Mouse (Mus musculus): ENCODE data around the gene Tex46. TPM values are rescaled to one million over a fixed set of nuclear protein-coding genes. Genes with fewer than 3 reads are reported as not detected.

Gene Tex46
- polyA plus RNA-seq, 1 experiment from 2014 or later = not detected

DNA sequence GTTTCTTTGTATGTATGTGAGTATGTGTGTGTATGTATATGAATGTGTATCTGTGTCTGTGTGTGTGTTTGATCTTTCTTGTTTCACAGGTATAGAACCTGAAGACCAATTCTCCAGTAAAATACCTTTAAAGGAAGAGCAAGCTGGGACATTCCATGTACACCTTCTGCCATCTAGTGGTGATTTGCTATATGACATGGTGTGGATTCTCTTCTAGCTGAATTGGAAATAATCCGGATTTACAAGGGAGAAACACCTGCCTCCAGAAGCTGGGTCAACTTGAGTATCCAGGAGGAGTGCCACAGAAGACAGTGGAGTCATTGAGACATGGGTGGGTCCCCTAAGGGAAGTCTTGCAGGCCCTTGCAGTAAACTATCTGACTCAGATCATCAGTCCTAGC, 11.1 kb downstream of the Tex46 start:
- Histone ChIP-seq H3K9me3 (ENCODE audit: control insufficient read depth, low read length) (no peaks in the 10 kb centered on the region), H3K27me3 (ENCODE audit: control insufficient read depth, insufficient read depth, low read length) (no peaks in the 10 kb centered on the region), H3K4me1 (ENCODE audit: control insufficient read depth, insufficient read depth, low read length) (0 out of 2 replicates have a peak, but pooled peaks cover 2% of the 10 kb centered on the region), H3K9ac (ENCODE audit: low read length) (no peak overlapping the region), H3K4me3 (ENCODE audit: low read depth, low read length) (no peak overlapping the region), H3K36me3 (ENCODE audit: control insufficient read depth, insufficient read depth, low read length) (no peaks in the 10 kb centered on the region), H3K4me2 (no peak overlapping the region), H3K27ac (ENCODE audit: low read depth, low read length) (no peak overlapping the region)
- peak; percentile 97 for DNase-seq (ENCODE audit: low spot score, missing footprints)
- 4% methylated on average over 1 of the region's 1 CpGs for WGBS
- ATAC-seq (ENCODE audit: low FRiP score) = no peak

DNA sequence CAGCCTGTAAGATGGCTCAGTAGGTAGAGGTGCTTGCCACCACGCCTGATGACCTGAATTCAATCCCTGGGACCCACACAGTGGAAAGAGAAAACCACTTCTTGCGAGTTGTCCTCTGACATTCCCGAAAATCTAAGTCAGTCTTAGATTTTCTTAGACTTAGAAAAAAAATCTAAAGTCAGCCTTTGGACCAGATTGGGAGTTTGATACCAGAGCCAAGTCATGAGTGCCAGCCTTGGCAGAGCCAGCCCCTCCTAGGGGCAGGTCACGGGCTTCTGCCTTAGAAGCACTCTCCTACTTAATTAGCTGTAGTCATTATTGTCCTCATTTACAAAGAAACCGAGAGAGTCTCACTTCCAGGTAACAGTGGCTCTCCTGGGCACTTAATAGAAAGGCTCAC, 11.7 kb downstream of the Tex46 start:
- Histone ChIP-seq H3K36me3 (ENCODE audit: control insufficient read depth, insufficient read depth, low read length) (no peaks in the 10 kb centered on the region), H3K27me3 (ENCODE audit: control insufficient read depth, insufficient read depth, low read length) (no peaks in the 10 kb centered on the region), H3K9me3 (ENCODE audit: control insufficient read depth, low read length) (no peaks in the 10 kb centered on the region), H3K4me3 (ENCODE audit: low read depth, low read length) (no peak overlapping the region), H3K4me1 (ENCODE audit: control insufficient read depth, insufficient read depth, low read length) (0 out of 2 replicates have a peak, but pooled peaks cover 2% of the 10 kb centered on the region), H3K4me2 (no peak overlapping the region), H3K27ac (ENCODE audit: low read depth, low read length) (no peak overlapping the region), H3K9ac (ENCODE audit: low read length) (no peak overlapping the region)
- 57% methylated on average over 5 of the region's 5 CpGs for WGBS
- ATAC-seq (ENCODE audit: low FRiP score) (no peak), DNase-seq (ENCODE audit: low spot score, missing footprints) (peak; percentile 57)

DNA sequence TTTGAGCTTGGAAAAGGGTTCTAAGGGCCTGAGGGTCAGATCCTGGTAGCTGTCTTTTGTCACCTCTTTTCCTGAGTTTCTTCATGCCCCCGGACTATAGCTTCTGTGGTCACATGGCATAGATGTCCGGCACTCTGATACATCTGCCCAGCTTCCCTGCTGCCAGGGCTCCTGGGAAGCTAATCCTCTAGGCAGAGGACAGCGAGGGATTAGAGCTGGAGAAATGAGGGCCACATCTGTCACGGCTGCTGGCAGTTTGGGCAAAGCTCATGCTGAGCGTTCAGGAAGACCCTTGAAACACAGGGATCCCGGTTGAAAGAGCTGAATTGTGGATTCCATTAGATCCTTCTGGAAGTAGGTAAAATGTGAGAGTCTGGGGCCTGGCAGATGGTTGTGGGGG, 12.2 kb downstream of the Tex46 start, which contains the start of gene Lactbl1:
Gene Lactbl1 (plus strand): TSS at position 234 of the 400 bp plus-strand sequence.
- H3K9ac ChIP-seq (ENCODE audit: low read length) = no peak within 1 kb of the TSS
- 27% methylated on average over 6 of the region's 6 CpGs for WGBS
- no peak for ATAC-seq (ENCODE audit: low FRiP score)

DNA sequence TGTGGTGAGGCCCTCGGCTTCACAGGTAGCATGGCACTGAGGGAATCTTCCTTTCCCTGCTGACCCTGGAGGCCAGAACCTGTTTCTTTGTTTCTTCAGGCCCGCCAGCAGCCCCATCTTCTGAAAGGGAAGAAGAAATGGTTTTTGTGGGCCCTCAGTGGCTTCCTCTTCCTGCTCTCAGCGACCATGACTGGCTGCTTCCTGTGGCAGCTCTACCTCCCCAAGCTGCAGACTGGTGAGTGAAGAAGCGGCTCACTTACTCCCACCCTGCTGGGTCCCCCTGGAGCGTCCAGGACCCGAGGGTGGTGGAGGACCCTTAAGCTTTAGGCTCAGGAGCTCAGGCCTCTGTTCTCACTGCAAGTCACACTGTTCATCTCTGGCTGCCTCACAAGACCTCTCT, 16.4 kb downstream of the Tex46 start:
- ATAC-seq (ENCODE audit: low FRiP score) = no peak
- no peak overlapping the region for H3K4me3 ChIP-seq (ENCODE audit: low read depth, low read length)
- H3K27me3 ChIP-seq (ENCODE audit: control insufficient read depth, insufficient read depth, low read length) = no peaks in the 10 kb centered on the region
- peak; percentile 41 for DNase-seq (ENCODE audit: low spot score, missing footprints)
- H3K4me2 ChIP-seq = no peak overlapping the region
- no peaks in the 10 kb centered on the region for H3K36me3 ChIP-seq (ENCODE audit: control insufficient read depth, insufficient read depth, low read length)
- WGBS = 75% methylated on average over 6 of the region's 6 CpGs
- H3K4me1 ChIP-seq (ENCODE audit: control insufficient read depth, insufficient read depth, low read length) = no peaks in the 10 kb centered on the region
- no peak overlapping the region for H3K27ac ChIP-seq (ENCODE audit: low read depth, low read length)
- no peaks in the 10 kb centered on the region for H3K9me3 ChIP-seq (ENCODE audit: control insufficient read depth, low read length)
- no peak overlapping the region for H3K9ac ChIP-seq (ENCODE audit: low read length)

More for the DNA sequence above, 12.2 kb downstream of the Tex46 start, which contains the start of gene Lactbl1:
- no peak within 1 kb of the TSS for H3K4me2 ChIP-seq
- no peaks in the 10 kb centered on the region for H3K27me3 ChIP-seq (ENCODE audit: control insufficient read depth, insufficient read depth, low read length)
- H3K9me3 ChIP-seq (ENCODE audit: control insufficient read depth, low read length) = no peaks in the 10 kb centered on the region
- H3K4me1 ChIP-seq (ENCODE audit: control insufficient read depth, insufficient read depth, low read length) = 0 out of 2 replicates have a peak, but pooled peaks cover 2% of the 10 kb centered on the region
- H3K36me3 ChIP-seq (ENCODE audit: control insufficient read depth, insufficient read depth, low read length) = no peaks in the 10 kb centered on the region
- DNase-seq (ENCODE audit: low spot score, missing footprints) = peak; percentile 81
- no peak within 1 kb of the TSS for H3K27ac ChIP-seq (ENCODE audit: low read depth, low read length)
- H3K4me3 ChIP-seq (ENCODE audit: low read depth, low read length) = no peak within 1 kb of the TSS

DNA sequence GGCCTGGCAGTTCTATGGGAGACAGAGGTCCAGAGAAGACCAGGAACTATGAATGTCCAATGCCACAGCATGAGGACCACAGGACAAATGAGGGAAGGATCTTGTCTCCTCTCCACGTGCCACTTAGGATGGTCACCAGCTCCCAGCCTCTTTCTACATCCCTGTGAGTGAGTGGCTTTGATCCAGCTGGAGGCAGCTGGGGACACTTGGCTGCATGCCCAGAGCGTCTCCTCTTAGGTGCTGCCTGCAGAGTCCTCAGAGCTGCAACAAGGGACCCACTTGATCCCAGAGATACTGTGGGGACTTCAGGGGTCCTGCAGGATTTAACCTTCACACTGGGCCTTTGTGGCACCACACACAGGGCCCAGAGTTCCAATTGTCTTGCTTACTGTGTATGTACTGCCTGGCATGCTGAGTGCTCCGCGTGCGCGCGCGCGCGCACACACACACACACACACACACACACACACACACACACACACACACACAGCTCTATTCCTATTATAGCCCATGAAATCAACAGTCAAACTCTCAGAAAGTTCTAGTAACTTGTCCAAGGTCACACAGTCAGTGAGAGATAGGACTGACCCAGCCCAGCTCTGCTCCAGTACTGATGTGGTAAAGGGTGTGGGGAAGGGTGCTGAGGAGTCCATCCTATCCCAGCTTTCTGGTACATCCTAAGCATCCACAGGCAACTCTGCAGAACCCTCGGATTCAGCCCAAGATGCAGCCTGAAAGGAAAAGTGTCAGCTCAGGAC, 21.2 kb downstream of the Tex46 start:
- Histone ChIP-seq H3K27me3 (ENCODE audit: control insufficient read depth, insufficient read depth, low read length) (peaks cover 1% of the 10 kb centered on the region), H3K9ac (ENCODE audit: low read length) (no peak overlapping the region), H3K27ac (ENCODE audit: low read depth, low read length) (no peak overlapping the region), H3K36me3 (ENCODE audit: control insufficient read depth, insufficient read depth, low read length) (no peaks in the 10 kb centered on the region), H3K4me1 (ENCODE audit: control insufficient read depth, insufficient read depth, low read length) (no peaks in the 10 kb centered on the region), H3K9me3 (ENCODE audit: control insufficient read depth, low read length) (no peaks in the 10 kb centered on the region), H3K4me2 (no peak overlapping the region), H3K4me3 (ENCODE audit: low read depth, low read length) (no peak overlapping the region)
- 90% methylated on average over 11 of the region's 11 CpGs for WGBS
- ATAC-seq (ENCODE audit: low FRiP score) (no peak), DNase-seq (ENCODE audit: low spot score, missing footprints) (no peak)

DNA sequence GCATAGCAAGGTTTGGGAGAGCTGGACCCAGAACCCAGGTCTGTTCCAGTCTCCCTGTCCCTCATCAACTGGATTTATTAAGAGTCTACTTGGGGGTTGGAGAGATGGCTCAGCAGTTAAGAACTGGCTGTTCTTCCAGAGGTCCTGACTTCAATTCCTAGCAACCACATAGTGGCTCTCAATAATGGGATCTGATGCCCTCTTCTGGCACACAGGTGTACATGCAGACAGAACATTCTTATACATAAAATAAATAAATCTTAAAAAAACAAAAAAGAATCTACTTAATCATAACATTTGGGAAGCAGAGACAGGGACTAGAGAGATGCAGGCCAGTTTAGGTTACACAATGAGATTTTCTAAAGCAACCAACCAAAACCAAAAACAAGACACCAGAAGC, 25.8 kb downstream of the Tex46 start:
- Histone ChIP-seq H3K9me3 (ENCODE audit: control insufficient read depth, low read length) (no peaks in the 10 kb centered on the region), H3K4me1 (ENCODE audit: control insufficient read depth, insufficient read depth, low read length) (peaks cover 16% of the 10 kb centered on the region), H3K27me3 (ENCODE audit: control insufficient read depth, insufficient read depth, low read length) (peaks cover 19% of the 10 kb centered on the region), H3K4me2 (no peak overlapping the region), H3K9ac (ENCODE audit: low read length) (no peak overlapping the region), H3K36me3 (ENCODE audit: control insufficient read depth, insufficient read depth, low read length) (no peaks in the 10 kb centered on the region), H3K4me3 (ENCODE audit: low read depth, low read length) (no peak overlapping the region), H3K27ac (ENCODE audit: low read depth, low read length) (no peak overlapping the region)
- DNase-seq (ENCODE audit: low spot score, missing footprints) (no peak), ATAC-seq (ENCODE audit: low FRiP score) (no peak)

DNA sequence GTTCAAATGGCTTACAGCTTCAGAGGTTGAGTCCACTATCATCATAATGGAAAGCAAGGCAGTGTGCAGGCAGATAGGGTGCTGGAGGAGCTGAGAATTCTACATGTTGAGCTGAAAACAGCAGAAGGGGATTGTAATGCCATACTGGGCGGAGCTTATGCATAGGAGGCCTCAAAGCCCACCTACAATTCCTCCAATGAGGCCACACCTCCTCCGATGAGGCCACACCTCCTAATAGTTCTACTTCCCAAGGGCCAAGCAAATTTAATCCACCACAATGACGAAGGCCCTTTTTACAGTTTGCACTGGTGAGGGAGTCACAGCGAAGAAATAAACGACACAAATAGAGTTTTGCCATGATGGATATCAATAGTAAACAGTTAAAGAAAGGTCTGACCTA, 26.3 kb downstream of the Tex46 start:
- WGBS = 63% methylated on average over 5 of the region's 5 CpGs
- Histone ChIP-seq H3K27me3 (ENCODE audit: control insufficient read depth, insufficient read depth, low read length) (peaks cover 19% of the 10 kb centered on the region), H3K4me3 (ENCODE audit: low read depth, low read length) (no peak overlapping the region), H3K4me1 (ENCODE audit: control insufficient read depth, insufficient read depth, low read length) (peaks cover 16% of the 10 kb centered on the region), H3K4me2 (no peak overlapping the region), H3K9me3 (ENCODE audit: control insufficient read depth, low read length) (no peaks in the 10 kb centered on the region), H3K9ac (ENCODE audit: low read length) (no peak overlapping the region), H3K36me3 (ENCODE audit: control insufficient read depth, insufficient read depth, low read length) (no peaks in the 10 kb centered on the region), H3K27ac (ENCODE audit: low read depth, low read length) (no peak overlapping the region)
- DNase-seq (ENCODE audit: low spot score, missing footprints) (no peak), ATAC-seq (ENCODE audit: low FRiP score) (no peak)

DNA sequence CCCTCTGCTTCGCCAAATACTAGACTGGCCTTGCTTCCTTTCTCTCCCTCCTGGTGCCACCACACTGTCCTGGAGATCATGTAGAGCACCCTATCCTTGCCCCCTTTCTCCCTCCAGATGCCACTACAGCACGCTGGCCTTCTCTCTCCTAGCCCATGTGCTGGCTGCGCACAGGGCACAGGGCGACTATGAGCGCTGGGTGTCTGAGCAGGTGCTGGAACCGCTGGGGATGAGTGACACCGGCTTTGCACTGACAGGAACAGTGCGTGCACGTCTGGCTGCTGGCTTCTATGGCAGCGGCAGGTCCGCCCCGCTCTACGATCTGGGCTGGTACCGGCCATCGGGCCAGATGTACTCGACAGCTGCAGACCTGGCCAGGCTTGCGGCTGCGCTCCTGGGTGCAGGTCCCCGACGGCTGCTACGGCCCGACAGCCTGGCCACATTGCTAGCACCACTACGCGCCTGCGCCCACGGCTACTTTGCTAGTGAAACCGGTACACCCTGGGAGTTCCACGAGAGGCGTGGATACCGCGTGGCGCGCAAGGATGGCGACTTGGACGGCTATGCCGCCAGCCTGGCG, 26.8 kb downstream of the Tex46 start:
- peaks cover 16% of the 10 kb centered on the region for H3K4me1 ChIP-seq (ENCODE audit: control insufficient read depth, insufficient read depth, low read length)
- WGBS = 22% methylated on average over 37 of the region's 37 CpGs
- no peaks in the 10 kb centered on the region for H3K9me3 ChIP-seq (ENCODE audit: control insufficient read depth, low read length)
- peak; percentile 35 for ATAC-seq (ENCODE audit: low FRiP score)
- peak overlapping the region; percentile 59 for H3K9ac ChIP-seq (ENCODE audit: low read length)
- no peaks in the 10 kb centered on the region for H3K36me3 ChIP-seq (ENCODE audit: control insufficient read depth, insufficient read depth, low read length)
- H3K4me2 ChIP-seq = peak overlapping the region; percentile 81
- peak; percentile 92 for DNase-seq (ENCODE audit: low spot score, missing footprints)
- H3K4me3 ChIP-seq (ENCODE audit: low read depth, low read length) = peak overlapping the region; percentile 41
- peaks cover 19% of the 10 kb centered on the region for H3K27me3 ChIP-seq (ENCODE audit: control insufficient read depth, insufficient read depth, low read length)
- H3K27ac ChIP-seq (ENCODE audit: low read depth, low read length) = no peak overlapping the region

DNA sequence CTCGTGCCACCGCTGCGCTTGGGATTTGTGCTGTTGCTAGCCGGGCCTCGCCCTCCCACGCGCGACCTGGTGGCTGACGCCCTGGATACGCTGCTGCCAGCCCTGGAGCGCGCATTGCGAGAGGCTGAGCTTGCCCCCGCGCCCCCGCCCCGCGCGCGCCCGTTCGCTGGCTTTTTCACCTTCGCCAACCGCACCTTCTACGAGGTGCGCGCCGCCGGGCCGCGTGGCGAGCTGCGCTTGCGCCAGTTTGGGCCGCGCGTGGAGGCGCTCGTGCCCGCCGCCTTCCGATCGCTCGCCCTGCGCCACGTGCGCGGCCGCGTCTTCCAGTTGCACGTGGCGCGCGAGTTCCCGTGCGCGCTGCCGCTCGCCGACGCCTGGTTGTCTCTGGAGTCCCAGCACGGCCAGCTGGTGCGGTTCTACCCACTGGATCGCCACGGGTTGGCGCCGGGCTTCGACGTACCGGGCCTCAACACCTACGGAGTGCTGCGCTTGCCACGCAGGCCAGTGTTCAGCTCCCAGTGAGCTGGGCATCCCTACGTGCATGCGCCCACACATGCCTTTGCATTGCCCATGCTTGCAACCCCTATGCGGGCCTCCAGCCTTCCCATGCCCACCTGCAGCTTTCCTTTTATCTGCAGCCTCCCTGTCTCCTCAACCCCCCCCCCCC, 27.5 kb downstream of the Tex46 start:
- H3K4me2 ChIP-seq = peak overlapping the region; percentile 81
- H3K4me3 ChIP-seq (ENCODE audit: low read depth, low read length) = peak overlapping the region; percentile 41
- H3K36me3 ChIP-seq (ENCODE audit: control insufficient read depth, insufficient read depth, low read length) = no peaks in the 10 kb centered on the region
- H3K4me1 ChIP-seq (ENCODE audit: control insufficient read depth, insufficient read depth, low read length) = peaks cover 16% of the 10 kb centered on the region
- ATAC-seq (ENCODE audit: low FRiP score) = peak; percentile 60; the same call in 1 of the 2 replicates
- peaks cover 19% of the 10 kb centered on the region for H3K27me3 ChIP-seq (ENCODE audit: control insufficient read depth, insufficient read depth, low read length)
- WGBS = 2% methylated on average over 76 of the region's 76 CpGs
- DNase-seq (ENCODE audit: low spot score, missing footprints) = peak; percentile 96
- no peak overlapping the region for H3K27ac ChIP-seq (ENCODE audit: low read depth, low read length)
- H3K9ac ChIP-seq (ENCODE audit: low read length) = peak overlapping the region; percentile 59
- no peaks in the 10 kb centered on the region for H3K9me3 ChIP-seq (ENCODE audit: control insufficient read depth, low read length)

All from midbrain, embryonic 11.5 days (tissue).